Mouse (Mus musculus) left cerebral cortex, adult 2 months (tissue): Measurements from ENCODE around the gene Pabpc1l. TPM values are rescaled to one million over a fixed set of nuclear protein-coding genes. Genes with fewer than 3 reads are reported as not detected.

Source experiments
- DNase-seq, 2 experiments: peaks; one replicate each; pipeline ENCODE4 v3.0.0; 2021 to 2022; ENCODE audit warnings: low spot score in 2 of 2, mixed read lengths in 1 of 2; ENCODE audit errors: extremely low spot score in 1 of 2
- H3K27ac ChIP-seq: fragments of 200-600 bp; 2 replicates; pipeline ENCODE4 v1.8.1; 2022
- H3K4me3 ChIP-seq: fragments of 200-600 bp; 2 replicates; pipeline ENCODE4 v1.8.1; 2022
- CTCF ChIP-seq: fragments of 200-600 bp; IDR thresholded peaks from 2 replicates; pipeline ENCODE4 v1.8.1; 2022; ENCODE audit warnings: antibody characterized with exemption, mild to moderate bottlenecking, moderate library complexity
- intact Hi-C: fragments of 180-260 bp; cut with DNase I; formaldehyde crosslinking; loops from one replicate; pipeline ENCODE4 v1.15.1; 2025
- total RNA-seq, 2 experiments: library from RNA; stranded (reverse); gene quantifications; 2 replicates each; pipeline ENCODE4 v1.2.3; 2021

Pabpc1l gene
- total RNA-seq, 2 experiments from 2014 or later: 0.84 to 1.1 TPM

DNA sequence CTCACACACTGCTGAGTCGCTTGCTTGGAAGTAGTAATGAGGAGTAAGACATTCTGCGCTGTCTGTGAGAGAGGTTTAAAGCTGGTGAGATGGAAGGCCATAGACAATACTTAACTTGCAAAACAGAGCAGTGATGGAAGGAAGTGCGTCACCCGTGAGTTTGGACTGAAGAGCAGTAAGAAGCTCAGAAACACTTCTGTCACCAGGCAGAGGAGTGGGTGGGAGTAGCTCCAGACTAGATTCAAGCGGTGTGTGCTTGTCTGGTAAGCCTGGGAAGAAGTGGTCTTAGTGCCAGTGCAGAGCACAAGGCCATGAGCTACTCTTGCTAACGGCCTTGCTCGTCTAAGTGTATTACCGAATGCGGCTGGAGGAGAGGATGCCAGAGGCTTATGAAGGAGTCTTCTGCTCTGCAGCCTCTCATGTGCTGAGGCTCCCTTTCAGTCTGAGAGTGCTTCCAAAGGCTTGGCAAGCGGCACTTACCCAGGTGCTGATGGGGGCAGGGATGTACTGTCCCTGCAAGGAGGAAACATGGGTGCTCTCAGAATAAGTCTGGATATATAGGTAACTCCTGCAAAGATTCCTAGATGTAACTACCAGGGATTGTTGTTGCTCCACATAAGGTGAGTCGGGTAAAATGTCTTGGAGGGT, 73.5 kb downstream of the Pabpc1l start:
- peak in 1 of 2 experiments; percentile 39 for DNase-seq
- no peak overlapping the region for H3K4me3 ChIP-seq
- no peak for TF ChIP-seq CTCF
- peak overlapping the region; percentile 53; the same call in 1 of the 2 replicates for H3K27ac ChIP-seq
- intact Hi-C loops: no loop called here

Other genes with a start within 250 kb of the Pabpc1l start
- under 1 TPM; 0.19 to 0.38 TPM for gene Ccn5, start 204.6 kb upstream of the Pabpc1l start, total RNA-seq
- gene Kcnk15, start 171.8 kb upstream of the Pabpc1l start, total RNA-seq: under 1 TPM in 1 of 2 experiments, not detected in 1; 0.28 TPM
- 10 to 100 TPM; 85.4 to 89.5 TPM for gene Rims4, start 106.8 kb upstream of the Pabpc1l start, total RNA-seq
- gene Ywhab, start 30.5 kb upstream of the Pabpc1l start, total RNA-seq: 100 to 1,000 TPM; 440 to 460 TPM
- 10 to 100 TPM; 32.4 to 41.9 TPM for gene Stk4, start 44.9 kb downstream of the Pabpc1l start, total RNA-seq
- gene Tomm34, start 45.7 kb downstream of the Pabpc1l start, total RNA-seq: 10 to 100 TPM; 79.2 to 83.9 TPM
- 10 to 100 TPM; 20.3 to 20.7 TPM for gene Kcns1, start 145.7 kb downstream of the Pabpc1l start, total RNA-seq
- gene Wfdc5, start 157.3 kb downstream of the Pabpc1l start, total RNA-seq: not detected
- gene Wfdc12, start 165.2 kb downstream of the Pabpc1l start, total RNA-seq: not detected
- gene Wfdc15a, start 174.7 kb downstream of the Pabpc1l start, total RNA-seq: not detected
- gene Wfdc15b, start 196.2 kb downstream of the Pabpc1l start, total RNA-seq: not detected
- gene Svs2, start 213.0 kb downstream of the Pabpc1l start, total RNA-seq: not detected
- gene Svs3b, start 231.2 kb downstream of the Pabpc1l start, total RNA-seq: not detected